Mouse (Mus musculus): ENCODE data around the gene Zswim1.
A peak's percentile ranks its signal among the peaks of the same experiment; 100 is the strongest.
"Not testable (repeated sequence)": the region's sequence is repeated elsewhere in the genome, so short reads cannot be mapped to it uniquely, and the experiment has no call there.

Gene Zswim1

DNA sequence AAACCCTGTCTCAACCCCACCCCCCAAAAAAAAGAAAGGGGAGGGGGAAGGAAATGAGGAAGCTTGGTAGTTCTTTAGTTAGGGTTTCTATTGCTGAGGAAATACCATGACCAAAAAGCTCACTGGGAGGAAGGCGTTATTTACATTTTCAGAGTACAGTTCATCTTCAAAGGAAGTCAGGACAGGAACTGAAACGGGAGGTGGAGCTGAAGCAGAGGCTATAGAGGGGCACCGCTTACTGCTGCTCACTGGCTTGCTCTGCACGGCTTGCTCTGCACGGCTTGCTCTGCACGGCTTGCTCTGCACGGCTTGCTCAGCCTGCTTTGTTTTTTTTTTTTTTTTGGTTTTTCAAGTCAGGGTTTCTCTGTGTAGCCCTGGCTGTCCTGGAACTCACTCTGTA is 46.0 kb downstream of the Zswim1 start:
- DNase-seq, result no peak

GRCm38 (mm10) chr2:164871602-164872303 is 49.3 kb downstream of the Zswim1 start:
- no peak for DNase-seq

GRCm38 (mm10) chr2:164873621-164874020 is 51.1 kb downstream of the Zswim1 start:
- DNase-seq, result no peak

GRCm38 (mm10) chr2:164874239-164874769 is 51.8 kb downstream of the Zswim1 start:
- peak; percentile 45 for DNase-seq

- DNase-seq, result not testable (repeated sequence)
These were observed 53.2 kb downstream of the Zswim1 start for GRCm38 (mm10) chr2:164875648-164876047.
